In genomic region chr4:152477466-152478223, GRCm38 (mm10) we compare ENCODE assay signal across 8 mouse cellular contexts. TPM values are rescaled to one million over a fixed set of nuclear protein-coding genes. Genes with fewer than 3 reads are reported as not detected.
DNase-seq lines count a peak whose midpoint lies in the region; ATAC-seq lines count a peak whose summit lies in the region.

TSS of gene Kcnab2 (minus strand) at chr4:152477871.

- peak; percentile 99 for DNase-seq in adrenal gland, adult 8-10 months
- peak; percentile 96 for DNase-seq in embryo, embryonic 11.5 days (ENCODE audit: low read depth, low spot score)
- peak; percentile 99 for DNase-seq in gastrocnemius, postnatal 36 days
- DNase-seq in intestine, embryonic 14.5 days (ENCODE audit: low spot score) = peak; percentile 99
- DNase-seq in left cerebral cortex, postnatal 10 days (ENCODE audit: extremely low spot score in 1 of 2, low spot score in 2 of 2) = peak; percentile 99 to 100
- peak; percentile 100 for DNase-seq in right cerebral cortex, postnatal 10 days (ENCODE audit: low spot score in 2 of 2)
- peak; percentile 100 for DNase-seq in urinary bladder, postnatal 14 days (ENCODE audit: low spot score)

- peaks cover 14% of the 10 kb centered on the region for H3K27me3 ChIP-seq in intestine, embryonic 14.5 days (replicated peaks; ENCODE audit: control insufficient read depth, insufficient read depth, low read length)

- H3K4me3 ChIP-seq in intestine, embryonic 14.5 days (ENCODE audit: low read depth, low read length) = peak within 1 kb of the TSS; percentile 90

- H3K36me3 ChIP-seq in intestine, embryonic 14.5 days (ENCODE audit: control insufficient read depth, insufficient read depth, low read length) = no peaks in the 10 kb centered on the region

- peak within 1 kb of the TSS; percentile 75 for H3K27ac ChIP-seq in intestine, embryonic 14.5 days (ENCODE audit: low read depth)

- peak within 1 kb of the TSS; percentile 78 for H3K9ac ChIP-seq in intestine, embryonic 14.5 days (ENCODE audit: low read length)

- H3K4me1 ChIP-seq in intestine, embryonic 14.5 days (replicated peaks; ENCODE audit: control insufficient read depth, insufficient read depth, low read length) = peaks cover 8% of the 10 kb centered on the region

- H3K9me3 ChIP-seq in intestine, embryonic 14.5 days (ENCODE audit: control insufficient read depth, low read length) = no peaks in the 10 kb centered on the region

- H3K4me2 ChIP-seq in intestine, embryonic 14.5 days (ENCODE audit: low read length) = peak within 1 kb of the TSS; percentile 81

- WGBS in intestine, embryonic 14.5 days = under 1% methylated on average over 63 of the region's 63 CpGs

- intact Hi-C loops in gastrocnemius, postnatal 36 days (cut with DNase I) = no loop called here
- intact Hi-C loops in left cerebral cortex, postnatal 10 days (cut with DNase I) = no loop called here

- ATAC-seq in intestine, embryonic 14.5 days (replicated peaks; ENCODE audit: low FRiP score, low TSS enrichment, low read depth) = peak; percentile 97
- ATAC-seq in megakaryocyte progenitor cell, adult 5-6 weeks (replicated peaks; ENCODE audit: poor library complexity) = peak; percentile 91

RNA-seq across cellular contexts. Expression of gene Kcnab2, which starts in this region (rescaled TPM):
- 1 to 10 TPM; 4.7 to 8.9 (median 8.0) TPM for total RNA-seq in adrenal gland, adult 8-10 months (2022)
- 1 to 10 TPM; 1.3 to 1.5 TPM for total RNA-seq in gastrocnemius, postnatal 36 days (2021)
- 3.8 TPM in 2 replicates for polyA plus RNA-seq in intestine, embryonic 14.5 days (2014; fragmentation: Nextera tagmentation; extraction: Ambion mirVana)
- total RNA-seq in left cerebral cortex, postnatal 10 days (2021) = 100 to 1,000 TPM; 123 to 134 TPM
- 39.8 and 46.3 TPM in 2 replicates for total RNA-seq in megakaryocyte progenitor cell, adult 5-6 weeks (2015)
- 75.2 and 84.8 TPM in 2 replicates for total RNA-seq in megakaryocyte progenitor cell, adult 5-6 weeks (2017)

Comparison
In these comparisons a context has a peak if more than half of its experiments do, and no peak if none do; other contexts are left out.
1. Peak in every context shown above with its lines: DNase-seq, ATAC-seq, H3K4me3 ChIP-seq and H3K27ac ChIP-seq.
2. RNA of gene Kcnab2 (total RNA-seq): 123 to 134 TPM in left cerebral cortex, postnatal 10 days and 39.8 to 84.8 TPM in megakaryocyte progenitor cell, adult 5-6 weeks; 4.7 to 8.9 TPM in adrenal gland, adult 8-10 months and 1.3 to 1.5 TPM in gastrocnemius, postnatal 36 days; every median in the first group is over 4 times any median in the second.